Mouse (Mus musculus) retina, postnatal 1 day (tissue): ENCODE data around the gene Mdh2.

Experiments used
- DNase-seq: peaks from one replicate; pipeline ENCODE4 v3.0.0-alpha.2; 2012

Mdh2 gene

DNA sequence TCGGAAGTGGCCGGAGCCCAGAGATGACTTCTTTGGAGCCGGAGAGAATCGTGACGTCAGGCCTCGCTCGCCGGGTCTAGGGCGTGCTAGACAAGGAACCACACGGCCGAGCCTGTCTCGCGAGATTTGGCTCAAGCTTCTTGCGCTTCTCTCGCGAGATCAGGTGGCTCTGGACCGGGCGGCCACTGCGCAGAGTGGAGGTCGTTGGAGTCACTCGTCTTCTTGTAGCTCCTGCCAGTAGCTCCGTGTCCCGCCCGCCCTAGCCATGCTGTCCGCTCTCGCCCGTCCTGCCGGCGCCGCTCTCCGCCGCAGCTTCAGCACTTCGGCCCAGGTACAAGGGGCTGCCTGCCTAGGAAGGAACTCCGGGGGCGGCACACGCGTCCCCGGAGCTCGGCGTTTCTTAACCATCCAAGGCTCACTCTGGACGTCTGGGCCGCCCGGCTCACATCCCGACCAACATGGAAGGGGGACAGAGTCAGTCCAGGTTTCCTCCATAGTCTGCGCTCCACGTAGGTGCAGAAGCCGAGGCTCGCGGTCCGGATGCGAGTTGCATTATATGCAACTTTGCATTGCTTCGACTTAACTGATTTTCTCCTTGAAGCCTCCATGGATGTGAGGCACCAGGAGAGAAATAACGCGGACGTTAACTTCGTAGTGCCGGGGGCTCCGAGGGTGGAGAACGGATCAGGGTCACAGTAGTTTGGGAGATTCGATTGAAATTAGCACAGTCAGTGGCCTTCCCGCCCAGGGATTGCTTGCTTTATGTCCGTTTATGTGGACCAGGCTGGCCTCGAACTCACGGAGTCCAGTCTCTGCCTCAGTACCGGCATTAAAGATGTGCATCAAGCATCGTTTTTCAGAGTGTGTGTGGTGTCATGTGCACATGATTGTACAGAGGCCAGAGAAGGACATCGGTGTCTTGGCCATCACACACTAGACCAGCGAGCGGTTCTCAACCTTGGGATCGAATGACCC is at the start of gene Mdh2:
Gene Mdh2 (plus strand): TSS at position 10 of the 975 bp plus-strand sequence.
- DNase-seq: peak; percentile 100

DNA sequence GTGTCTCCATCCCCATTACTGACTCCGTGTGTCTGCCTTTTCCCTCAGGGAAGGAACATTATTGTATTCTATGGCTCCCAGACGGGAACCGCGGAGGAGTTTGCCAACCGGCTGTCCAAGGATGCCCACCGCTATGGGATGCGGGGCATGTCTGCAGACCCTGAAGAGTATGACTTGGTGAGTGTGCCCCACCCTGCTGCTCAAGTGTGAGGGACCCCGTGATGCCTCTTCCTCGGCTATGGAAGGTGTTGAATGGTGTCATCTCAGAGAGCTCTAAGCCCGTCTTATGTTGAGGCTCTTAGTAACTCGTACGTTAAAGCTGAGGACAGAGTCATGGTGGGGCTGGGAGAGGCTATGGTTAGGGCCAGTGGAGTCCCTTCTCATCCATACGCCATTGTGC is 48.9 kb upstream of the Mdh2 start:
- no peak for DNase-seq

DNA sequence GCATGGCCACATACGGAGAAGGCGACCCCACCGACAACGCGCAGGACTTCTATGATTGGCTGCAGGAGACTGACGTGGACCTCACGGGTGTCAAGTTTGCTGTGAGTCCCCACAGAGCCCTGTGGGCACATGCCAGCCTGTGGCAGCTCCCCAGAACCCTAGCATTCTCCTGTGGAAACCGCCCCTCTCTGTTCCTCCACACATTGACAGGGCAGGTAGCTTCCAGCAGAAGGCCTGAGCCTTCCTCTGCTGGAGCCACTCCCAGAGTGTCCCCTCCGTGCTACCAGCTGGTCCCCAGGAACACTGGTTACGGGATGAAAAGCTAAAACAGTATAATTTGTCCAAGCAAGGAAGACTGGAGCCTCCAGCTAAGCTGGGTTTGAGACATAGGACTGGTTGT is 48.0 kb upstream of the Mdh2 start:
- no peak for DNase-seq

DNA sequence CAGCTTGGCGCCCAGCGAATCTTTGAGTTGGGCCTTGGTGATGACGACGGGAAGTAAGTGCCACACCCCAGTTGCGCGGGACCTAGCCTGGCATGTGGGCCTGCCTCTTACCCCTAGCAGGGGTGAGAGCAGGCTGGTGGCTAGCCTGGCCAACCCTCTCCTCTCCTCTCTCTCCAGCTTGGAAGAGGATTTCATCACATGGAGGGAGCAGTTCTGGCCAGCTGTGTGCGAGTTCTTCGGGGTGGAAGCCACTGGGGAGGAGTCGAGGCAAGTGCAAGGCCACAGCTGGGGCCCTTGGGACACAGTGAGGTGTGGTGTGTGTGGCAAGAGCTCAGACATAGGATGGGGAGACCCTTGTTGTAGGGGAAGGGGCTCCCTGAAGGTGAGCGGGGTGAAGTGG is 47.4 kb upstream of the Mdh2 start:
- DNase-seq: no peak

- no peak for DNase-seq
Observed at GRCm38 (mm10) chr5:135731322-135731721, 47.0 kb upstream of the Mdh2 start.

DNA sequence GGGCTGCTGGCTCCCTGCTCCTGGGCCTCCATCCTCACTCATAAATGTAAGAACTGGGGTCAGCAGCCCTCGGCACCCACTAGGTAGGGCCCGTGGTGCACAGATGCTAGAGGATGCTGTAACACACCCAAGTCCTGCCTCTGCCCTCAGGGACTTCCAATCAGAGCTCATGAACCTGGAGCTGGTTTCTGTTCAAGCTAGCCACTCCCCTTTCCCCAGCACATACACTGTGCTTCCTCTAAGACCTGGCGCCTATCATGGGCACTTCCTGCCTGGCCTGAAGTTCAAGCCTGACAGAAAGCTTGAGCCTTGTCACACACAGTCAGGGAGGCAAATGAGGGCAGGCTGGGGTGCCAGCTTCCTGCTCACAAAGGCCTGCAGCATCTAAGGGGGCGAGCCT is 45.2 kb upstream of the Mdh2 start:
- no peak for DNase-seq

- DNase-seq: no peak
Observed at GRCm38 (mm10) chr5:135734057-135734680, 44.1 kb upstream of the Mdh2 start.

GRCm38 (mm10) chr5:135735741-135736140 is 42.5 kb upstream of the Mdh2 start:
- no peak for DNase-seq

- DNase-seq: no peak
Observed at GRCm38 (mm10) chr5:135736544-135736943, 41.7 kb upstream of the Mdh2 start.

GRCm38 (mm10) chr5:135737154-135737553 is 41.1 kb upstream of the Mdh2 start:
- no peak for DNase-seq

DNA sequence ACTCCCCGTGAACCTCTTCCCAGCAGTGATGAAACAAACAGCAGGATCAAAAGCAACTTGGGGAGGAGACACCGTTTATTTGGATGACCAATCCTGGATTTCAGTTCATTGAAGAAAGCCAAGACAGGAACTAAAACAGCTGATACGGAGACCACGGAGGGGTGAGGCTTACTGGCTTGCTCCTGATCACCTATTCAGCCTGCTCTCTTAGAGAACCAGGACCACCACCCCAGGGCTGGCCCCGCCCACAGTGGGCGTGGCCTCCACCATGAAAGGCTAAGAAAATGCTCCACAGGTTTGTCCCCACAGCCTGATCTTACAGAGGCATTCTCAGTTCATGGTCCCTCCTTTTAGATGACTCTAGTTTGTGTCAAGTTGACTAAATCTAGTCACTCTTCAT is 40.0 kb upstream of the Mdh2 start:
- no peak for DNase-seq

DNA sequence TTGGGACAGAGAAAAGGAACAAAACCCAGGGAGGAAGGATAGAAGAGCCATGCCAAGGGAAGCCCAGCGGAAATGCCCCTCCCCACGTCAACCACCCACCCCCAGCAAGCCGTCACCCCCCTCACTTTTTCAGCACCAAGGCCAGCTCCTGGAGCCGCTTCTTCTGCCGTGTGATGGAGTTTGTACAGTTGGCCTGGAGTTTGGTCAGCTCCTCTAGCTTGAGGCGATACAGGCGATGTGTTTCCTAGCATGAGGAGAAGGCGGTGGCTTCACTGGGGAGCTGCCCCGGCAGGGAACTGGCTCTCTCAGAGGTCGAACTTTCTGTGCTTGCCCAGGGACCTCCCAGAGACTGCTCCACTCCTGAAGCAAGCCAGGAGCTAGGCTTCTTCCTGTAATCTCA is 36.1 kb upstream of the Mdh2 start:
- DNase-seq: no peak

DNA sequence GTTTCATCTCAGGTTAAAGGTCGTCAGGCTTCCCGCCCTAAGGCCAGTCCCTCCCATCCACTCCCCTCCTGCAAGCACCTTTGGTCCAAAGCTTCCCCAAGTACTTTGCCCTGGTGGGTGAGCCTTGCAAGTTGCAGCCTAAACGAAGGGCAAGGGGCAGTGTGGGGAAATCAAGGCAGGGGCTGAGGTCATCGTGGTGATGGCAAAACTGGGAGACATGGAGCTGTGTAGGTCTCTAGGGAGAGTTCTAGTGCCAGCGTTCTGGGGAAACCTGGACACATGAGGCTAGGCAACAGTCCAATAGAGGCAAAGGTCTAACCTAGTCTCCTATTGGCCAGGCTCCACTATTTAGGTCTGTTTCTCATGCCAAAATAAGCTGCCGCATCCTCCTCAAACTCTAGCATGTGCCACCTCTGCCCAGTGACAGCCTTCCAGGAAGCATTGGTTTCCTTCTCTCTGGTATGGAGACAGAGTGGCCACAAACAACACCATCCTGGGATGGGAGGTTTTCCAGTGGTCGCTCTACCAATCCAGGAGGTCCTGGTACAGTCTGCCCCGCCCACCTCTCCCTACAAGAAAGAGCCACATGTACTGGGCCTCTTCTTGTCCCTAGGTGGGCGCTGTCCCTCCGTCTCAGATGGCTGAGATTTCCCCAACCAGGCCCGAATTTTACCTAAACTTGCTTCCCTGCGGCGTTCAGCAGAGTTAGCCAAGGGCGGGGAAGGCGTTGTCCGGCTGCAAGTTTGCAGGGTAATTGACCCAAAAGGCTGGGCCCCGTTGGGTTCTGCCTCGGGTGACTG is 35.1 kb upstream of the Mdh2 start:
- peak; percentile 65 for DNase-seq

DNA sequence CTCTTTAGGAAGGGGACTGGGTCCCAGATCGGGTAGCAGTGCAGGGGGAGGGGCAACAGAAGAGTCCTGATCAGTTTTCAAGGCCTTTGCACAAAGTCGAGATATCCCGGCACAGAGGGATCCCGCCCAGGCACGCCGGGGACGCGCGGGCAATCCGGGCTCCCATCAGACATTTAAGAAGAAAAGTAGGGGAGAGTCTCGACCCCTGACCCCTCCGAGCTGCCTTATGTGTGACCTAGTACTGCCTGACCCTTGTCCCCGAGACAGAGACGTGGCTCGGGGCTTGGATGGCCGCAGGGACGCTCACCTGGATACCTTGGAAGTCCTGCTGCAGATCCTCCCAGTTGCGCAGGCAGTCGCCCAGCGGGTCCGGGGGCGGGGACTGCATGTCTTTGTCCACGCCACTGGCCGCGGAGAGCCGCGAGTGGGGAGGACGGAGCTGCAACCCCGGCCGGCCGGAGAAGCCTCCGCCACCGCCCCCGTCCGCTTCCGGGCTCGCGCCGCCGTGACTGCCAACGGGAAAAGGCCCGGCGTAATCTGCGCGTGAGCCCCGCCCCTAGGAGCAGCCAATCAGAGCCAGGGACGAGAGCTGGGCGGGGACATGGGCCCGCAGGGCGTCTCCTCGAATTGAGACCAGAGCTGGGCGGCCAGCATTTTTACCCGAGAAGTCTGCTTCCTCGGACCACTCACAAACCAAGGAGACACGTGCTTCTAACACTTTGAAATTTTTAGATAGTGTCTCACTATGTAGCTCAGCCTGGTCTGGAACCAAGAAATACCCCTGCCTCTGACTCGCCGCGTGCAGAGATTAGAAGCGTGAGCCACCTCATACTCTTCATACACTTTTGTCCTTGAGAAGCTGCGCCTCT is 34.3 kb upstream of the Mdh2 start, which contains the start of gene Tmem120a:
Gene Tmem120a (minus strand): TSS at position 708 of the 869 bp plus-strand sequence.
- peak; percentile 95 for DNase-seq

- DNase-seq: no peak
Observed at GRCm38 (mm10) chr5:135744742-135745141, 33.5 kb upstream of the Mdh2 start.

- no peak for DNase-seq
Observed at GRCm38 (mm10) chr5:135751041-135751440, 27.2 kb upstream of the Mdh2 start.

DNA sequence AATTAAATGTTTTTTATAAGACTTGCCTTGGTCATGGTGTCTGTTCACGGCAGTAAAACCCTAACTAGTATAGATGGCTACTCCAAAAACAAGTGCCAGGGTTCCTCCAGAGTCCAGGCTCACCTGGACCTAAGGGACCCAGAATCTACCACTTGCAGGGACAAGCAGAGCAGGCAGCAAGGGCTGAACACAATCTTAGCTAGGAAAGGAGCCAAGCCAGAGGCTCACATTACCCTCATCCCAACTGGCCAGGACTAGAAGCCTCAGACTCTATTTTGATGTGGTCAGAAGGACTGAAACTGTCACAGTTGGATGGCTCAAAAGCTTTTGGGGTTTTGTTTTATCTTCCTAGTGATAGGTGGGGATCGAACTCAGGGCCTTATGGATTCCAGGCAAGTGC is 26.7 kb upstream of the Mdh2 start:
- no peak for DNase-seq

DNA sequence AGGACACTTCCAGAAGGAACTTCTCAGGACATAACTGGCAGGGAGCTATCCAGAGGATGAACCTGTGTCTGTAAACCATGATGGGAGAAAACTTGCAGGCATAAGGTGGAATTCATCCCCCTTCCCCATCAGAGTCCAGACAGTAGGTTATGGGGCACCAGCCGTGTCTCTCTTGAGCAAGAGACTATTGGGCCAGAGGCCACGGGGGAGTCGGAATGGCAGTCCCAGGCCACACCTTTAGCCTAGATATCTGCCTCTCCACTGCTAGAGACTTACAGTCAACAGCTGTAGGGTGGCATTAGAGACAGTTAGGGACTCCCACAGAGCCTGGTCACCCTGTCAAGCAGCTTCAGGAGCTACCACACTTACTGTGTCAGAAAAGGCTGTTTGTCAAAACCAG is 16.4 kb upstream of the Mdh2 start:
- no peak for DNase-seq

DNA sequence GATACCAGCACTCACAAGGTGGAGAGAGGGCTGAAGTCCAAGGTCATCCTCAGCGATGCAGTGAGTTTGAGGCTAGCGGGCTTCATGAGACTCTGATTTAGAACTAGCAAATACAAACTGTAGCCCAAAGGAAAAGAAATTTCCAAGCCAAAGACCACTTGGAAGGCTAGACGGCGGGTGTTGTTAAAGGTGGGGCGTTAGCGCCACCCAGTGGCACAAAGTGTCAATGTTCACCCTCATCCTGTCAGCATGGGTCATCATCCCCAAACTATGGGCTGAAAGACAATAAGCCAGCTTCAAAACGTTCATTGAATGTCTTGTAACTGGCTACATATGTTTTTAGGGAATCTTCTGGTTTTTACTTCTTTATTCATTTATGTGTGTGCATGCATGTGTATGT is 14.8 kb upstream of the Mdh2 start:
- peak; percentile 81 for DNase-seq

GRCm38 (mm10) chr5:135764971-135765370 is 13.3 kb upstream of the Mdh2 start:
- DNase-seq: no peak

DNA sequence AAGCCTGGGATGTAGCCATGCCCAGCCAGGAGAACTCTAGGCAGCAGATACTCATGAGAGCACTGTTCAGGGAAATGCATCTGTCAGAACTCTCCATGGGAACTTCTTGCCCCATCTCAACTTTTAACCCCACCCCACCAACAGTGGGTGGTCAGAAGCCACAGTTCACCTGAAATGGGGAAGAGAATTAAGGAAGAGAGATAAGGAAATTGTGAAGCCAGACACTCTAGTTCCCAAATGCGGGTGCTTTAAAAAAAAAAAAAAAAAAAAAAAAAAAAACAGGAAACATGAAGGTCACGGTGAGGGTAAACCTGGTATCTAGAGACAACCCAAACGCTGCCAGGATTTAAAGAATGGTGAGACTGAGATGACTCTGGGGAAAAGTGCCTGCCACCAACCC is 5.8 kb upstream of the Mdh2 start:
- no peak for DNase-seq

DNA sequence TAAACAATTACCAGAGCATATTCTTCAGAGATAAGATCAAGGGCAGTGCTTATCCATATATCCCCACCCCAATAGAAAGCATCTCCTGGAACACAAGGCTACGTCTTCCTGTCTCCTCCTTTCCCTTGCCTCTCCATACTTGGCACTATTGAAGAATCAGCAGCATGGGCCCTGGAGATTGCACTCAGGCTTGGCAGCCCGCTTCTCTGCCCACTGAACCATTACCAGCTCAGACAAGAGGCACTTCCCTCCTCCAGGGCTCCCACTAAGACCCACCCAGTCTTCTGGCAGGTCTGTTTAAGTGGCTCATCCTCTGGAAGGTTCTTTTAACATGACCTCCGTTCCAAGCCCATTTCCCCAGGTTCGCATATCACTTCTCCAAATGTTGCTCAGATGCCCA is 1.7 kb upstream of the Mdh2 start:
- DNase-seq: no peak
